Mouse (Mus musculus) erythroblast, embryonic 14.5 days (primary cell): ENCODE data around the gene Plxnc1.

Experiments used
- GATA1 ChIP-seq: IDR thresholded peaks from 2 replicates; pipeline ENCODE4 v1.6.1; 2012; ENCODE audit warnings: low read length, inconsistent platforms, mixed read lengths
- TAL1 ChIP-seq: IDR thresholded peaks from 3 replicates; pipeline ENCODE4 v1.6.1; 2012; ENCODE audit warnings: low read length, inconsistent platforms, mixed read lengths

DNA sequence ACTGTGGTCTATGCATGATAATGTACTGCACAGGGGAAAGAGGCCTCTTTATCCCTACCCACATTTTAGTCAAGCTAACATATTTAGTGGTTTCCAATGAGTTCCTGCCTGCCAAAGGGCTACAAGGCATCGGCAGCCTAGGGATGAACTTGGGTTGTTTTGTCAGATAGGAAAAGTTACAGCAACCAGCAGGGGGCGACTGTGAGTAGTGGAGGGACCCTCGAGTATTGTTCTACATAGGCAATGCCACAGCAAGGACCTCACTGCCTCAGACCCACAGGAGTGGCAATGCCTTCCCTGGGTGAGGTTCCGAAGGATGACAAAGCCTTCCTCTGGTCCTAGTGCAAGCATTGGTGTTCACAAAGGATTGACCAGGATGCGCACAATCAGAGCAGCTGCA, 31.7 kb upstream of the Plxnc1 start:
- no peak for TF ChIP-seq GATA1
- TF ChIP-seq TAL1, result no peak
